Mouse (Mus musculus) ovary, postnatal 10 days (tissue): ENCODE measurements at regions not wholly inside any gene's neighbourhood (a gene's known extent, or its start where the extent isn't known, plus 50 kb on each side); places are given as distances from the start of the nearest gene placed in this dataset.

Experiments
- DNase-seq: peaks from one replicate; pipeline ENCODE4 v3.0.0; 2022; ENCODE audit warnings: low spot score

DNA sequence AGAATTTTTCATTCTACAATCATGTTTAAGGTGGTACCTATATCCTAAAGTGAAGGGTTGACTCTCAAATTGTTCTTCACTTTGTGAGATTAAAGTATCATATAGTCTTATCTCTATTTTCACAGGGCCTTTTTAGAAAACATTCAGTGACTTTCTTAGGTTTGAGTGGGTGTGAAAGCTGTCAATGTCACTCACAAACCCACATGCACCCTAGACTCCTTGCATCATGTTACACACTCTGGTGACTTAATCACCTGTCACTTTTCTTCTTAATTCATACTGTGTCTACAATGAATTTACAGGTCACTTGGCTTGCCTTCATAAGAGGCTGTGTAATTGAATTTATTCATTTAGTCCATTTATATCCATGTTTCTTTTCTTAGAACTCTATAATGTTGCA, 1026.8 kb upstream of the Alcam start:
- DNase-seq, result no peak

DNA sequence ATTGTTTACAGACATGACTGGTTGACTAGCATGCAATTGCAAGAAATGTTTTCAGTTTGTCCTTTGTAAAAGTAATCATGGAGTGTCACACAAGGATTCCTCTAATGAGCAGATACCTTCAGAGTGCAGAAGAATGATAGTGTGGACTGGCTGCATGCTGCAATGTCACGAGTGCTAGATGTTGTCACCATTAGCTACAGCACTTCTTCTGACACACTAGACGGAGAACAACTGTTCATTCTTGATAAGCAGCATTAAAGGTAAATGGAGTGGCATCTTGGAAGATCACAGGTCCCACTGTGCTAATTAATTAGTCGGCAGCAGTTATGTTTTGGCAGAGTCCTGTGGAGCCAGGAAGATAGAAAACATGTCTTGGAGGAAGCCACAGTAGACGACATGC, 985.6 kb upstream of the Alcam start:
- DNase-seq, result no peak

- no peak for DNase-seq
Observed at GRCm38 (mm10) chr16:53418416-53418815, 964.5 kb upstream of the Alcam start.

GRCm38 (mm10) chr16:53385176-53385575, 931.3 kb upstream of the Alcam start:
- no peak for DNase-seq

- DNase-seq, result no peak
Observed at GRCm38 (mm10) chr16:53342153-53342552, 888.3 kb upstream of the Alcam start.

- DNase-seq, result no peak
Observed at GRCm38 (mm10) chr16:53326353-53326752, 872.5 kb upstream of the Alcam start.

DNA sequence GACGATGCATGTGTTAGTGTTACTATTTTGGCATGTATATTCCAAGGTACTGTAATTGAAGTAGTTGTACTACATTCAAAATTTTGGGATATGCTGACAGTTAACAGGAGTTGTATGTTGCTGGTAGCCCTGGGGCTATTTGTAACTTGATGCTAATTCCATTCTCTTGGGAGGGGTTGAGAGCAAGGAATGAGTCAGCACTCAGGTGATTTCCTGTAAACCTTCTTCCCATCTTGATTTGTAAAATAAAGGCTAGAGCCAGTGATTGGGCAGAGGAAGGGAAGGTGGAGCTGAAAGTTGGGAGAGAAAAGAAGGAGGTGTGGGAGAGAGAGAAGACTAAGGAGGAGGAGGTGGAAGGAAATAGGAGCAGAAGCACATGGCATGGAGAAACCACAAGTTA, 838.2 kb upstream of the Alcam start:
- DNase-seq, result no peak

GRCm38 (mm10) chr16:53282014-53282413, 828.1 kb upstream of the Alcam start:
- DNase-seq, result no peak

GRCm38 (mm10) chr16:53266116-53266515, 812.2 kb upstream of the Alcam start:
- peak; percentile 36 for DNase-seq

- DNase-seq, result no peak
Observed at GRCm38 (mm10) chr16:53245365-53245764, 791.5 kb upstream of the Alcam start.

GRCm38 (mm10) chr16:53242126-53242537, 788.3 kb upstream of the Alcam start:
- DNase-seq, result no peak

DNA sequence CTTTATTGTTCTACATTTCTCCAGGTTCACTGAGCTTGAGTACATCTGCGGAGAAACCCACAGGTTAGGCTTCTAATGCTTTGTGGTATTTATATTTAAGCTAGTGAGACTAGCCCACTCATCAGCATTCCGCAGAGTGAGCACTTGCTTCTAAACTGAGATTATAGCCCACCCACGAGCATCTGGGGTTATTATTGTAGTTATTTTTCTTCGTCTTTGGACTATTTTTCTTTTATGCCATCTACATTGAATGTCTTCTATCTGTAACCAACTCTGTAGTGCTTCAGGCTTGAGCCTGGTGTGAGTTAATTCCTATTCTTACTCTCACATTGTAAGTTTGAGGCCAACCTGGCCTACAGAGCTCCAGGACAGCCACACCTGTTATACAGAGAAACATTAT, 765.0 kb upstream of the Alcam start:
- no peak for DNase-seq

DNA sequence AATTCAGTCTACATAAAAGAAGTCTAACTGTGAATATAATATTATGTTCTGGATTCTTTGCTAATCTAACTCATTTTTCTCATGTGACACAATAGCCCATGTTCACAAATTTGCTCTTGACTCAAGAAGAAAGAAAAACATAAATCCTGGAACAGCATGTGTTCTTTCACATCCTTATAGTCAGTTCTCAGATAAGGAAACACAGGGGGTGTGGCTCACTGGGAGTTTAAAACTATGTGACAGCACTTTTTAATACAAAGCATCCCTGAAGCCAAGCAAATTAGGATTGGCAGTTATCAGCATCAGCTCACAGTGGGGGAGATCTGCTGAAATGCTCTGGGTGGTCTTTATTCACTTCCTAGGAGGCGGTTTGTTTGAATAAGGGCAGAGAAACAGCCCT, 747.6 kb upstream of the Alcam start:
- no peak for DNase-seq

GRCm38 (mm10) chr16:53186444-53186843, 732.6 kb upstream of the Alcam start:
- no peak for DNase-seq

- DNase-seq, result no peak
Observed at GRCm38 (mm10) chr16:53156352-53156751, 702.5 kb upstream of the Alcam start.

DNA sequence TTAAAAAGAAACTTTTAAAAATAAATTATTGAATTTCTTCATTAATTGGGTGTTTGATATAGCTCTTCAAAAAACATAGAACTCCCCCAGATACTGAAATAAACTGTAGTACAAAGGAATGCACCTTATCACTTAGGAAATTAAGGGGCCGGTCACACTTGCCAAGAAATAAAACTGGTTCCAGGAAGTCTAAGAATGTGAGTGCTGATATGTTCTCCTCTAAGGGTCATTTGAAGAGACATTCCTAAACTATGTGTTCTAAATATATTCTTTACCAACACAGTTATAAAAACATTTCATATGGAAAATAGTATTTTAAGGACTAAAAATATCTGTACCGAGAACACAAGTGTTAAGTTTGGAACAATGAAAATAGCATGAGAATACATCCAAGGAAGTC, 676.8 kb upstream of the Alcam start:
- DNase-seq, result no peak

DNA sequence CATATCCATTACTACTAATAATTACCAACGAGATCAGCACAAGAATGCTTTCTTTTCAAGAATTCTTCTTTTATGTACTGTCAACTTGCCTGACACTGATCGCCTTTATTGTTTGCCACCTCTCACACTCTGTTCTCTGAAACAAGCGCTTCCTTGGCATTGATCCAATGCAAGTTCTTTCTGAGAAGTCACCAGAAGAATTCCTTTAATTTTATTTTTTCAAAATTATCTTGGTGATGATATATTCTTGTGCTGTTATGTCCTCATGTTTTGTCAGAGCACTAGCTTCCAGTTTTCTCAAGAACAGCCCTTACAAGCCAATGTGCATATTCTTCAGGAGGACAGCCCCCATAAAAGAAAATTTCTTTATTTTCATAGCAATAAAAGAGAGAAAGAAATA, 654.9 kb upstream of the Alcam start:
- DNase-seq, result no peak

DNA sequence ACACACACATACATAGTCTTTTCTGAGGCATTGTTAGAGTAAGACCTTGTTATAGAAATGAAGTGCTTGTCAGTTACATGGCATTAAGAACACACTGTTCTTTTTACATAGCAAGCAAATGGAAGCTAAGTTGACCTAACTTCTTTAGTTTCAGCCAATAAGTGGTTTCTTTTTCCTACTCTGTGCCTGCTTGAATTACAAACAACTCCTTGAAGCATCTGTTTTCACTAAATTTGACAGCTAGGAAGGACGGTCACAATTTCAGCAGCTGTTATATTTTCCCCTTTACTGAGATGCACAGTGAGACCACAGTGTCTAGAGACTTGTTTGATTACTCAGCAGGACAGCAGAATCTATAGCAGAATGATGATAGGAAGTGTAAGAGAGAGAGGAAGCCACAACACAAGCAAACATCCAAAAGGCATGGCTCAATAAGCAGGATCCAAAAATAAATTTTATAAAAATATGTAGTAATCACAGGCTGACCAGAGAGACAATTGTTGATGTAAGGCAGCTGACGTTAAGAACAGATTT, 641.6 kb upstream of the Alcam start:
- DNase-seq, result no peak

DNA sequence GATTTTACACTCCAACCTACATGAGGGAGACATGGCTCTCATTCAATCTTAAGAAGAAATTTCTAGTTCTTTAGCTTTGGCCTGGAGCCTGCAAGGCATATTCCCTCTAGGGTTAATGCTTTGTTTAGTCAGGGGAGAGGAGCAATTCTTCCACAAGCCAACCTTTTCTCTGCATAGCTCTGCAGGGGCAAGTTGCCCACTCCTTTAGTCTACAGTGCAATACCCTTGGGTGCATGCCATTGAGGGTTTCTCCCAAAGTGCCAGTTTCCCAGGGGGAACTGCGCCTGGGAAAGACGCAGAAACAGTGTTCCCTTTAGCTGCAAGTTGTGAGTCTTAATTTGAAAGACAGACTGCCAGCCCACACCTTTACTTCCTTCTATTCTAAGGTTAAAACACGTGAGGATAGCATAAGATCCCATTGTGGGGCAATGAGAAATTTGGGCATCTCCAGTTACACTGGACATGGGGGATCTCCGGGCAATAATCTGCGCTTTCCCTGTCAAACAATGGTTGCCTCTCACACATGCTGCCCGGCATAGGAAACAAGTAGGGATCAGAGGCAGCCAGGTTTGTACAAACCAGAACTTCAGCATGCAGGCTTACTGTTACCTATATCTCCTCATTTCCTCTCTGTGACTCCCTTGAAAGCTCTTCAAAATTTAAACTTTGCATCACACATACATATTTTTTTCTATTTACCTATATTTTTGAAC, 620.1 kb upstream of the Alcam start:
- DNase-seq, result no peak

- DNase-seq, result no peak
Observed at GRCm38 (mm10) chr16:53071887-53072682, 618.2 kb upstream of the Alcam start.

DNA sequence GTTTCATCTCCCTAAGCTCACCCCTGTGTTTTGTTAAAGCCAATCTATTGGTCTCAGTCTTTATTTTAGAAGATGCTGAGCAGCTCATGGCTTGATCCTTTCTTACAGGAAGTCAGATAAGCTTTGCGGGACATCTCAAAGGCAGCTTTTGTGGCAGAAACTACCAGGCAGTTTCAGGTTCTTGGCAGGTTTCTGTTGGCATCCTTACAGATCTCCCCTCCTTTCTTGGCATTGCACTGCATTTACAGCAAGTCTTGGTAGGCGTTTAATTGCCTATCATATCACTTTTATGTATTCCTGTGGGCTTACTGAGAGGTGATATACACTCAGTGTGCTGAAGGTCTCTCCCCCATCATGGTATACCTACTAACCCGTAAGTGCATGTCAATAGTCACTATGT, 610.3 kb upstream of the Alcam start:
- DNase-seq, result no peak

- no peak for DNase-seq
Observed at GRCm38 (mm10) chr16:53063061-53063460, 609.2 kb upstream of the Alcam start.

DNA sequence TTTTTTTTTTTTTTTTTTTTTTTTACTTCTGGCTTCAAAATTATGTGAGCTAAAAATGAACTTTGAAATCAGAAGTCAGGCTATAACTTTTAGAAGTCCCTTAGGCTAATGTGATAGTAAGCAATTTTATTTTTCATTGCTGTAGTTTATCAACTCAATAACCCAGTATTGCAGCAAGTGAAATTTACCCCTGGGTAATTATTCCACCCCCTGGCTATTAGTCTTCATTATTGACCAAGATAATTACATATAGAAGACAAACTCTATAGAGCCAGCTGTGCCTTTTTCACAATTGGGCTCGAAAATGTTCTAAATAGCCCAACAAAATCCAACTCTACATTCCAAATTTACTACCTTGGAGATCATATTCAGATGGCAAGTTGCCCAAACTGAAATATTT, 572.2 kb upstream of the Alcam start:
- DNase-seq, result no peak
